Mouse (Mus musculus) bone marrow, adult 2 months (tissue): Measurements from ENCODE around the gene Prune1.

Experiments used
- CTCF ChIP-seq: fragments of 200-500 bp; IDR thresholded peaks from 2 replicates; pipeline ENCODE4 v1.5.1; 2011; ENCODE audit warnings: low read length, control low read depth; ENCODE audit not compliant: control insufficient read depth, insufficient read depth
- POLR2A ChIP-seq: fragments of 200-500 bp; IDR thresholded peaks from 2 replicates; pipeline ENCODE4 v1.6.1; 2011; ENCODE audit warnings: low read depth, mild to moderate bottlenecking, control low read depth, low read length, borderline replicate concordance; ENCODE audit not compliant: control insufficient read depth

DNA sequence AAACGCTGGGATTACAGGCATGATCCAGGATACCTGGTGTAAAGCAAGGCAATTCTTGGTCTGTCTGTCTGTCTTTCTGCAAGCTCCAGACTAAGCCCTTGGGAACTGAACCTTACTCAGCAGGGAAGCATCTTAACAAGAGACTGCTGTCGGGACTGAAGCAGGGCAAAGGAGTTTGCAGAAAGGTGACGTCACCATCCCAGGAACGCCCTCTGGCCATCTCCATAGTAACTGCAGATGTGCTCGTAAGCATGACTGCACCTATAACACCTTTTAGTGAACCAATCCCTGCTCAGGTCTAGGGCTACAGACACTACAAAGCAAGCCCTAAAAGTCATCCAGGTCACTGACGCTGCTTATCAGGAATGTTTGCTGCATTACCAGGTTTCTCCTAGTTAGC, 57.6 kb downstream of the Prune1 start:
- TF ChIP-seq CTCF, result no peak
- no peak for TF ChIP-seq POLR2A
